Mouse (Mus musculus): ENCODE measurements at regions not wholly inside any gene's neighbourhood (a gene's known extent, or its start where the extent isn't known, plus 50 kb on each side); places are given as distances from the start of the nearest gene placed in this dataset.
"Not testable (repeated sequence)": the region's sequence is repeated elsewhere in the genome, so short reads cannot be mapped to it uniquely, and the experiment has no call there.

DNA sequence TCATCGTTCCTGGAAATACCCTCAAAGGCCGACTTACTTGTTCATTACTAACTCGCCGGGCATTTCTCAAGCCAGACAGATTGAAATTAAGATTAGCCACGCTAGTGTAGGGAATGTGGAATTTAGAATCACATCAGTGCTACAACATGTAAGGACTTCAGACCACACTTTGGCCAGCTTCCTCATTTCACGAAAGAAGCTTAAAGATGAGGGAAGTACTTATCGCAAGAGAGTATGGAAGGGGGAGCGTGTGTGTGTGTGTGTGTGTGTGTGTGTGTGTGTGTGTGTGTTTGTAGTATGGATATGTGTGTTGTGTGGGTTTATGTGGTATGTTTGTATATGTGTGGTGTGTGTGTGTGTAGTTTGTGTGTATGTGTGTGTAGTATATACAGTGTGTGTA, 99.3 kb upstream of the Plcl2 start:
- Histone ChIP-seq H3K4me3 (no peak overlapping the region), H3K4me1 (peaks cover 21% of the 10 kb centered on the region)
- 89% methylated on average over 8 of the region's 8 CpGs for WGBS

DNA sequence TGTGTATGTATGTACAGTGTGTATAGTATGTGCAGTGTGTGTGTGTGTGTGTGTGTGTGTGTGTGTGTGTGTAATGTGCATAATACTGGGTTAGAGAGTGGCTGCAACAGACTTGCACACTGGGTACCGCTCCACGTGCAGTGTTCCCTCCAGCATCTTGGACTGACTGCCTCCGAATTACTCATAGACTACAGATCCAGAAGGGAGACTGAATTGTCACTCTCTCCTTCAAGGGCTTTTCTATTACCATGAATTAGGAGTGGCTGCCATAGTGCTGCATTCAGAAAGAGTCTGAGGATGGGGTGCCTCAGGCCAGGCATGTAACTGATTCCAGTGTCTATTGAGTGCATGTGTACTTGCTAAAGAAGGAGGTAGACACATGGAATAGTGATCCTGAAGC, 98.9 kb upstream of the Plcl2 start:
- Histone ChIP-seq H3K4me3 (no peak overlapping the region), H3K36me3 (replicated peaks) (no peaks in the 10 kb centered on the region), H3K27ac (replicated peaks) (no peak overlapping the region), H3K27me3 (replicated peaks; ENCODE audit: low read depth, poor library complexity, severe bottlenecking) (no peaks in the 10 kb centered on the region), H3K9me3 (no peaks in the 10 kb centered on the region), H3K4me1 (peaks cover 21% of the 10 kb centered on the region)
- WGBS: 94% methylated on average over 3 of the region's 3 CpGs
- no peak for DNase-seq (ENCODE audit: low spot score)

More for the DNA sequence above, 99.3 kb upstream of the Plcl2 start:
- DNase-seq (ENCODE audit: low spot score): no peak
- no peaks in the 10 kb centered on the region for H3K27me3 ChIP-seq (replicated peaks; ENCODE audit: low read depth, poor library complexity, severe bottlenecking)
- H3K9me3 ChIP-seq: no peaks in the 10 kb centered on the region
- H3K27ac ChIP-seq (replicated peaks): no peak overlapping the region
- no peaks in the 10 kb centered on the region for H3K36me3 ChIP-seq (replicated peaks)

DNA sequence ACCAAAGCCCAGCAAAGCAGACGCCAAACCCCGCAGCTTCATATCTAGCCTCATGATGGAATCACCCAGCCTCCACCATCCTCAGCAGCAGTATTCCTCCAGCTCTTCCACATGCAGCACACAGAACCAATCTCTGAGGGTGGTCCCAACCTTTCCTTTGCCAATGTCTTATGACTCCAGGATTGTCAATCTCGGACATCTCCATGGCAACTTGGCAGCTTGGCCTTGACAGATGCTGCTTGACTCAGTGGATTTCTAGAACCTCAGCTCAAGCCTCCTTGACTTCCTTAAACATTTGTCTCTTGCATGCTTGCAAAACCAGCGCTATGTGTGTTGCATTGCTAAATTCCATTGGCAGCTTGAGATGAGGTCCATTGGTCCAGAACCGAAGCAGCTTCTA, 96.8 kb upstream of the Plcl2 start:
- Histone ChIP-seq H3K4me1 (peaks cover 14% of the 10 kb centered on the region), H3K27me3 (replicated peaks; ENCODE audit: low read depth, poor library complexity, severe bottlenecking) (no peaks in the 10 kb centered on the region), H3K36me3 (replicated peaks) (no peaks in the 10 kb centered on the region), H3K4me3 (no peak overlapping the region), H3K27ac (replicated peaks) (no peak overlapping the region), H3K9me3 (no peaks in the 10 kb centered on the region)
- 91% methylated on average over 5 of the region's 5 CpGs for WGBS
- no peak for DNase-seq (ENCODE audit: low spot score)

DNA sequence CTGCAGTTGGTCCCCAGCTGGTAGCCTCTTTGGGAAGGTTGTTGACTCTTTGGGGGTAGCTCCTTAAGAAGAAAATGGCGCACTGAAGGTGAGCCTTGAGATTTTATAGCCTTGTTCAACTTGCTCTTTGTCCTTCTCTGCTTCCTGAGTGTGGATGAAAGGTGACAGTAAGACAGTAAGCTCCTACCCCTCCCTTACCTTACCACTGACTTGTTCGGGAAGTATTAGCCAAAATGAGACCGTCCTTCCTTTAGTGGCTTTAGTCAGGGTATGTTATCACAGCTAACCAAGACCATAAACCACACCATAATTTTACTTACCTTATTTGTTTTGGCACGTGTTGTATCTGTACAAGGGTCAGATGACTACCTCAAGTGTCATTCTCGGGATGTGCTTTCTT, 95.3 kb upstream of the Plcl2 start:
- Histone ChIP-seq H3K27ac (replicated peaks) (no peak overlapping the region), H3K4me1 (no peaks in the 10 kb centered on the region), H3K9me3 (peaks cover 9% of the 10 kb centered on the region; the same call in 1 of the 2 replicates), H3K27me3 (replicated peaks; ENCODE audit: low read depth, poor library complexity, severe bottlenecking) (no peaks in the 10 kb centered on the region), H3K36me3 (replicated peaks) (no peaks in the 10 kb centered on the region), H3K4me3 (no peak overlapping the region)
- 86% methylated on average over 5 of the region's 5 CpGs for WGBS
- no peak for DNase-seq (ENCODE audit: low spot score)

DNA sequence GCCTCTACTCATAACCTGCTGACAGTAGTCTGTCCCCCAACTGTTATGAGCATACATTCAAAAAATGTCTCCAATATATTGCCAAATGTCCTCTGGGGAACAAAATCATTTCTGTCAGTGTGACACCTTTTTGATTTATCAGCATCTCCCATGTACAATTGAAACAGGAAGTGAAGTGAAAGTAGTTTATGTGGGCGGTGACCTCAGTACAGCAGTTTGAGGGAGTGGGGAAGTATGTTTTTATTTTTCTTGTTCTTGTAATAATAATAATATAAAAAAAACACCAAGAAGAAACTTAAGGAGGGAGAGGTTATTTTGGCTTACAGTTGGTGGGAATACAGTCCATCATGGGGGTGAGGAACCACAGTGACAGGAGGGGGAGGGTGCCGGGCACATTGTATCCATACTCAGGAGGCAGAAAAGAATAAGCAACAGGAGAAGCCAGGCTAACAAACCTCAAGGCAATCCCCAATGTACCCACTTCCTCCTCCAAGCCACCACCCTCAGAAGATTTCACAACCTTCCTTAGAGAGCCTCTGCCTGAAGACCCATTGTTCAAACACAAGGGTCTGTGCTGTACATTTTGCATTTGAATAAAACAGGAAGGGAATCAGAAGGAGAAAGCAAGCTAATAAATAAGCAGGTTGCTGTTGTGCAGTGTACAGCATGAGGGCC, 93.7 kb upstream of the Plcl2 start:
- Histone ChIP-seq H3K4me3 (no peak overlapping the region), H3K9me3 (peaks cover 9% of the 10 kb centered on the region; the same call in 1 of the 2 replicates), H3K36me3 (replicated peaks) (no peaks in the 10 kb centered on the region), H3K4me1 (no peaks in the 10 kb centered on the region), H3K27me3 (replicated peaks; ENCODE audit: low read depth, poor library complexity, severe bottlenecking) (no peaks in the 10 kb centered on the region), H3K27ac (replicated peaks) (no peak overlapping the region)
- WGBS: 96% methylated on average over 2 of the region's 2 CpGs
- DNase-seq (ENCODE audit: low spot score): no peak

DNA sequence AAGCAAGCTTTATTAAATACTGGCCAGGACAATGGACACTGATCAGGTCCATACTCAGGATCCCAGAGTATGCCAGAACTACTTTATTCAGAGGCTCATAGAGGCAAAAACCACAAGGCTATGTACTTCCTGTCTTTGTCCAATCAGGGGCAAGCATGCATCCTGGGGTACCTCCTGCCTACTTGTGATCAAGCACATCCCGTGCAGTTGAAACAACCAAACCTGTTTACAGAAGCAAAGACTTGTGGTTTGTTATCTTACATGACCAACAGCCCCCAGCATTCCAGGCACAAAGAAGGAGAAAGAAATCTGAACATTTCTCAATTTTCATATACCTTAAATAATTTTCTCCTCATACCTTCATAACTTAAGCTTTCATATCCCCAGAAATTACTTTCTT, 93.1 kb upstream of the Plcl2 start:
- Histone ChIP-seq H3K27ac (replicated peaks) (no peak overlapping the region), H3K4me1 (no peaks in the 10 kb centered on the region), H3K9me3 (peaks cover 9% of the 10 kb centered on the region; the same call in 1 of the 2 replicates), H3K36me3 (replicated peaks) (no peaks in the 10 kb centered on the region), H3K27me3 (replicated peaks; ENCODE audit: low read depth, poor library complexity, severe bottlenecking) (no peaks in the 10 kb centered on the region), H3K4me3 (no peak overlapping the region)
- DNase-seq (ENCODE audit: low spot score): no peak
- 82% methylated on average over 1 of the region's 1 CpGs for WGBS

DNA sequence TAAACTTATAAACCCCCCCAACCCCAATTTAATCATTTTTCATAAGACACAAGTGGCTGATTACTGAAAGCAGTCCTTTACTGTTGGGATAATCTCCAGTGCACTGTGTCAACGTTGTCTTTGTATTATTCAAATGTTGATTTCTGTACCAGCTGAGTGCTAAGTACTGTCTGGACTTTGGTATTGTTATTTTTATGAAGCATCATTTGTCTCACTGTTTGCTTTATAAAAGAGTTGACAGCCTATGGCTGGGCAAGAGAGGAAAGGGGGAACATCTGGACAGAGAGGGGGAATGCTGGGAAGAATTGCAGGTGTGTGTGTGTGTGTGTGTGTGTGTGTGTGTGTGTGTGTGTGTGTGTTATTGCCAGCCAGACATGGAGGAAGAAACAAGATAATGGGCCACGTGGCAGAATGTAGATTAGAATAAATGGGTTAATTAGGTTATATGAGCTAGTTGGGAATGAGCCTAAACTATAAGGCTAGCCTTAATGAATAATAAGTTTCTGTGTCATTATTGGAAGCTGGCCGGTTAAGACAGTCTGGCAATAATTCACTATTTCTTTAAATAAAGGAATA, 92.6 kb upstream of the Plcl2 start:
- Histone ChIP-seq H3K27ac (replicated peaks) (no peak overlapping the region), H3K36me3 (replicated peaks) (no peaks in the 10 kb centered on the region), H3K4me1 (no peaks in the 10 kb centered on the region), H3K4me3 (no peak overlapping the region), H3K27me3 (replicated peaks; ENCODE audit: low read depth, poor library complexity, severe bottlenecking) (no peaks in the 10 kb centered on the region), H3K9me3 (peaks cover 9% of the 10 kb centered on the region; the same call in 1 of the 2 replicates)
- DNase-seq (ENCODE audit: low spot score): no peak
- WGBS: 78% methylated on average over 3 of the region's 3 CpGs

DNA sequence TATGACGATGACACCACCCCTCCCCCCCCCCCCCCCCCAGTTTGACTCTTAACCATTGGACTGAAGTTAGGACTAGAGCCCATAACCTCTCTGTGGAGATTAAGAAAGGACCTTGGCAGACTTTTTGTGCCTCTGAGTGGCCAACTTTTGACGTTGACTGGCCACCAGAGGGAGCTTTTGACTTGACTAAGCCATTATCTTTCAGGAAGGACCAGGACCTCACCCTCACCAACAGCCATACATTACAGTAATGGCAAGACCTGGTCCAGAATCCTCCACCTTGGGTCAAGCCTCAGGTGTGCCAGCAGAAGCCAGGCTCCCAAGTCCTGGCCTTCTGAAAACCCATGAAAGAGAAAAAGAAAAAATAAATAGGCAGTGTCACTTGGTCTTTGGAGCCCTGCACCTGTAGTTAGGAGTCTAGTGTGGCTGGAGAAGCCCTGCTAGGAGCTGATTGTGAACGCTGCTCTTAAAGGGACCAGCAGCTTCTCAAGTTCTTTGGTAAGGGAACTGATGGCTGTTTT, 90.3 kb upstream of the Plcl2 start:
- 64% methylated on average over 3 of the region's 3 CpGs for WGBS
- no peak for DNase-seq (ENCODE audit: low spot score)
- H3K4me3 ChIP-seq: no peak overlapping the region

DNA sequence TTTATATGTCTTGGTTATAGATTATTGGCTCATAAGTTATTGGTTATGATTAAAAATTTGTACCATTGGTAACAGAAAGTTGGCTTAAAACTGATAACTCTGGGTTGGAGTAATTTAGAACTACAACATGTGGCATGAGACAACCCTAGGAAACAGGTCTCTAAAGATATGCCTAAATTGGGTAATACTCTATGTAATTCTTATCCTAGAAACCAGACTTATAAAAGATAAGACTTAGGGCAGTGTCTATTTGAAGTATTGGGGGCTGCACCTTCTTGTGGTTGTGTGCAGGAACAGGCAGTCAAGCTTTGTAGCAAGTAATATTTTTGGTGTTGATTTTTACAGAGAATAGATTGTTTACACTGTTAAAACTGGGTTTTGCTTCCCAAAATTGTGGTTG, 89.7 kb upstream of the Plcl2 start:
- DNase-seq (ENCODE audit: low spot score); H3K27me3 ChIP-seq (replicated peaks; ENCODE audit: low read depth, poor library complexity, severe bottlenecking); H3K4me1 ChIP-seq; H3K4me3 ChIP-seq; H3K36me3 ChIP-seq (replicated peaks); H3K27ac ChIP-seq (replicated peaks); H3K9me3 ChIP-seq: not testable (repeated sequence)

More for the DNA sequence above, 90.3 kb upstream of the Plcl2 start:
- no peak overlapping the region for H3K27ac ChIP-seq (replicated peaks)
- no peaks in the 10 kb centered on the region for H3K27me3 ChIP-seq (replicated peaks; ENCODE audit: low read depth, poor library complexity, severe bottlenecking)
- H3K36me3 ChIP-seq (replicated peaks): no peaks in the 10 kb centered on the region
- peaks cover 9% of the 10 kb centered on the region; the same call in 1 of the 2 replicates for H3K9me3 ChIP-seq
- no peaks in the 10 kb centered on the region for H3K4me1 ChIP-seq

DNA sequence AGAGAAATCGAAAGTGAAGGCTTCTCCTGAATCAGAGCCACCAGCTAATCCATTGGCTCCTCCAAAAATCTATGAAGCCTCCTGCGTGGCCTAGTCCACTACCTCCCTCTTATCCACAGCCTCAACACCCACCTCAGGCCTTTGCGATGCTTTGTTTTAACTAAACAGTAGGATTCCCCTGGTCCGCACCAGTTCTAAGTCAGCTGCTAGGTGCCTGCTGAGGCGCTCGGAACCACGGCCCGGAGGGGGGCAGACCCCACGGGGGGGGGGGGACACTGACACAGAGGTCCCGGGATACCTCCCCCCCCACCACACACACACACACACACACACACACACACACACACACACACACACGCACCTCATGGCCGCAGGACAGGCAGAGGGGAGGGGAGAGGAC, 89.2 kb upstream of the Plcl2 start:
- Histone ChIP-seq H3K36me3 (replicated peaks) (no peaks in the 10 kb centered on the region), H3K4me1 (no peaks in the 10 kb centered on the region), H3K9me3 (peaks cover 9% of the 10 kb centered on the region; the same call in 1 of the 2 replicates), H3K4me3 (no peak overlapping the region), H3K27ac (replicated peaks) (no peak overlapping the region), H3K27me3 (replicated peaks; ENCODE audit: low read depth, poor library complexity, severe bottlenecking) (no peaks in the 10 kb centered on the region)
- WGBS: 92% methylated on average over 12 of the region's 12 CpGs
- DNase-seq (ENCODE audit: low spot score): peak; percentile 23

DNA sequence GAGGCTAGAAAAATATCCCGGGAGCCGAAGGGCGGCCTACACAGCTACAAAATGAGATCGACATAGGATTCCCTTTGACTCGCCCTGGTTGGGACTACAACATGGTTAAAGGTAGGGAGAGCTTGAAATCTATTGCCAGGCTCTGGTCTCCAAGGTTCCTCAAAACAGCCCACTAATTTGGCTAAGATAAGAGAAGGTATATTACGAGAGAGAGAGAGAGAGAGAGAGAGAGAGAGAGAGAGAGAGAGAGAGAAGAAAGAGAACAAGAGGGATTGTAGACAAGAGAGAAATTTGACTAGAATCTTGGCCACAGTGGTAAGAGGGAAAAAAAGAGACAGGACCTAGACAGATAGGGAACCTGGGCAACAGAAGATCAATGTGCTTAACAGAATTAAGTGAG, 88.5 kb upstream of the Plcl2 start:
- no peak for DNase-seq (ENCODE audit: low spot score)
- Histone ChIP-seq H3K27me3 (replicated peaks; ENCODE audit: low read depth, poor library complexity, severe bottlenecking) (no peaks in the 10 kb centered on the region), H3K4me3 (no peak overlapping the region), H3K36me3 (replicated peaks) (no peaks in the 10 kb centered on the region), H3K9me3 (peaks cover 9% of the 10 kb centered on the region; the same call in 1 of the 2 replicates), H3K4me1 (no peaks in the 10 kb centered on the region), H3K27ac (replicated peaks) (no peak overlapping the region)
- 88% methylated on average over 6 of the region's 6 CpGs for WGBS

DNA sequence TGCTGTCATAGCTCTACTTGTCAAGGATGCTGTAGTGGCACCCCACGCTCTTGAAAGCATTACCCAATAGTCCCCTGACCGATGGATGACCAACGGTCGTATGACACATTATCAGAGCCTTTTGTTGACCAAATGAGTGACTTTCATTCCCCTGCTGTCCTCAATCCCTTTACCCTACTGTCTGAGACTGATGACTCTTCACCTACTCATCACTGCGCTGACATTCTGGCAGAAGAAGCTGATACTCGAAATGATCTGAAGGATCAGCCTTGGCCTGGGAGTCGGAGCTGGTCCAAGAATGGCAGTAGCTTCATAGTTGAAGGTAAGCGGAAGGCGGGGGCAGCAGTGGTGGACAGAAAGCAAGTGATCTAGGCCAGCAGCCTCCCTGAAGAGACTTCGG, 87.7 kb upstream of the Plcl2 start:
- H3K27ac ChIP-seq (replicated peaks): no peak overlapping the region
- 95% methylated on average over 10 of the region's 10 CpGs for WGBS
- no peak for DNase-seq (ENCODE audit: low spot score)
- H3K4me1 ChIP-seq: no peaks in the 10 kb centered on the region
- H3K36me3 ChIP-seq (replicated peaks): no peaks in the 10 kb centered on the region
- H3K27me3 ChIP-seq (replicated peaks; ENCODE audit: low read depth, poor library complexity, severe bottlenecking): no peaks in the 10 kb centered on the region
- no peak overlapping the region for H3K4me3 ChIP-seq
- peaks cover 9% of the 10 kb centered on the region; the same call in 1 of the 2 replicates for H3K9me3 ChIP-seq

DNA sequence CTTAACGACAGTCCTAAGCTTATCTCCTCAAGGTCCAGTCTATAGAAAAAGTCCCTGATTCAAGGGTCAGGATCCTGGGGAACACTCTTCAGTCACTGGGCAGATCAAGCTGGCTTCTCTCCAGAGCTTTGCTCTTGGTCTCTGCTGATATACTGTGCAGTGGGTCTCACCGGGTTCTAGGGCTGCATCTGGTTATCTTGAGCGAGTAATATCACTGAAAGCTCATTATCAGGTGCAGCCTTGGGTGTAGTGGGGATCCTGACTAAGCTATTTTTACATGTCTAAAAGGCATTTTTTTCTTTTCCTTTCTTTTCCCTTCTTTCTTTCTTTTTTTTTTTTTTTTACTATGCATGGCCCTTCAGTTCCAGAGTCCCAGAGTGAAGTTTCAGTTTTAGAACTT, 84.1 kb upstream of the Plcl2 start:
- no peak overlapping the region for H3K27ac ChIP-seq (replicated peaks)
- 94% methylated on average over 3 of the region's 3 CpGs for WGBS
- H3K9me3 ChIP-seq: no peaks in the 10 kb centered on the region
- no peak for DNase-seq (ENCODE audit: low spot score)
- H3K4me3 ChIP-seq: no peak overlapping the region
- H3K27me3 ChIP-seq (replicated peaks; ENCODE audit: low read depth, poor library complexity, severe bottlenecking): no peaks in the 10 kb centered on the region
- peaks cover 7% of the 10 kb centered on the region for H3K4me1 ChIP-seq
- H3K36me3 ChIP-seq (replicated peaks): no peaks in the 10 kb centered on the region

Measured in embryonic facial prominence, embryonic 10.5 days (tissue).